Mouse (Mus musculus): ENCODE data around the gene Slc9a9.

GRCm38 (mm10) chr9:95207661-95208060, 538.0 kb downstream of the Slc9a9 start:
- TF ChIP-seq CTCF (IDR thresholded peaks at IDR 0.05; ENCODE audit: borderline replicate concordance, insufficient read depth, low read depth, low read length) (no peak), POLR2A (IDR thresholded peaks at IDR 0.05; ENCODE audit: borderline replicate concordance, insufficient read depth, low read length) (no peak)

All from cerebellum, adult 2 months (tissue).